Mouse (Mus musculus): Measurements from ENCODE around the gene Slc27a2.

Slc27a2 gene

GRCm38 (mm10) chr2:126553291-126553639, 1.1 kb downstream of the Slc27a2 start:
- in situ Hi-C loops (cut with MboI, MseI) = no loop called here

GRCm38 (mm10) chr2:126555533-126555932, 3.3 kb downstream of the Slc27a2 start:
- in situ Hi-C loops (cut with MboI, MseI) = no loop called here

- in situ Hi-C loops (cut with MboI, MseI) = no loop called here
Observed at GRCm38 (mm10) chr2:126560094-126560493, 7.9 kb downstream of the Slc27a2 start.

- in situ Hi-C loops (cut with MboI, MseI) = no loop called here
Observed at GRCm38 (mm10) chr2:126563411-126564105, 11.4 kb downstream of the Slc27a2 start.

- in situ Hi-C loops (cut with MboI, MseI) = no loop called here
Observed at GRCm38 (mm10) chr2:126572163-126572562, 20.0 kb downstream of the Slc27a2 start.

GRCm38 (mm10) chr2:126572747-126573146, 20.5 kb downstream of the Slc27a2 start:
- in situ Hi-C loops (cut with MboI, MseI) = no loop called here

GRCm38 (mm10) chr2:126575391-126576176, 23.4 kb downstream of the Slc27a2 start:
- in situ Hi-C loops (cut with MboI, MseI) = no loop called here

GRCm38 (mm10) chr2:126577362-126577761, 25.2 kb downstream of the Slc27a2 start:
- in situ Hi-C loops (cut with MboI, MseI) = no loop called here

- in situ Hi-C loops (cut with MboI, MseI) = no loop called here
Observed at GRCm38 (mm10) chr2:126579282-126579681, 27.1 kb downstream of the Slc27a2 start.

GRCm38 (mm10) chr2:126583960-126584359, 31.8 kb downstream of the Slc27a2 start:
- in situ Hi-C loops (cut with MboI, MseI) = no loop called here

- in situ Hi-C loops (cut with MboI, MseI) = no loop called here
Observed at GRCm38 (mm10) chr2:126584621-126585369, 32.6 kb downstream of the Slc27a2 start.

- in situ Hi-C loops (cut with MboI, MseI) = no loop called here
Observed at GRCm38 (mm10) chr2:126587468-126587867, 35.3 kb downstream of the Slc27a2 start.

- in situ Hi-C loops (cut with MboI, MseI) = loop anchor here (5.0 to 10.0 kb wide), 2 partner anchors 193 to 416 kb away; partner anchors contain the start of genes Ap4e1 and Usp50
Observed at GRCm38 (mm10) chr2:126591304-126591703, 39.1 kb downstream of the Slc27a2 start.

GRCm38 (mm10) chr2:126593831-126594610, 41.8 kb downstream of the Slc27a2 start:
- in situ Hi-C loops (cut with MboI, MseI) = loop anchor here (5.0 to 10.0 kb wide), 2 partner anchors 191 to 413 kb away; partner anchors contain the start of genes Ap4e1 and Usp50

- in situ Hi-C loops (cut with MboI, MseI) = loop anchor here (5.0 to 10.0 kb wide), 2 partner anchors 71 to 188 kb away; partner anchors contain the start of gene Usp50
Observed at GRCm38 (mm10) chr2:126596347-126597072, 44.3 kb downstream of the Slc27a2 start.

- in situ Hi-C loops (cut with MboI, MseI) = loop anchor here (5.0 to 10.0 kb wide), 2 partner anchors 70 to 187 kb away; partner anchors contain the start of gene Usp50
Observed at GRCm38 (mm10) chr2:126597279-126598241, 45.4 kb downstream of the Slc27a2 start.

- in situ Hi-C loops (cut with MboI, MseI) = loop anchor here (5.0 to 10.0 kb wide), 2 partner anchors 69 to 186 kb away; partner anchors contain the start of gene Usp50
Observed at GRCm38 (mm10) chr2:126598359-126598758, 46.2 kb downstream of the Slc27a2 start.

GRCm38 (mm10) chr2:126599005-126599404, 46.8 kb downstream of the Slc27a2 start:
- in situ Hi-C loops (cut with MboI, MseI) = loop anchor here (5.0 to 10.0 kb wide), 2 partner anchors 68 to 186 kb away; partner anchors contain the start of gene Usp50

GRCm38 (mm10) chr2:126600533-126600932, 48.3 kb downstream of the Slc27a2 start:
- in situ Hi-C loops (cut with MboI, MseI) = no loop called here

Measured in T-helper 2 cell (primary cell).